Mouse (Mus musculus) heart, postnatal 0 days (tissue): Measurements from ENCODE around the gene Rnf11. TPM values are rescaled to one million over a fixed set of nuclear protein-coding genes. Genes with fewer than 3 reads are reported as not detected.

Experiments used
- ATAC-seq: fragments of 200-750 bp; cut with Nextera tagmentation; 2 replicates; pipeline ENCODE4 v1.8.0; 2017; ENCODE audit warnings: low read depth, moderate number of reproducible peaks, moderate library complexity; ENCODE audit not compliant: insufficient read depth
- DNase-seq: peaks from one replicate; pipeline ENCODE4 v3.0.0-alpha.2; 2016; ENCODE audit warnings: low spot score
- H3K27ac ChIP-seq: fragments of 300-500 bp; sonication (generic); 2 replicates; pipeline ENCODE4 v1.5.1; 2014; ENCODE audit warnings: low read depth, mild to moderate bottlenecking
- H3K27me3 ChIP-seq: fragments of 300-500 bp; sonication (generic); 2 replicates; pipeline ENCODE4 v1.6.1; 2014; ENCODE audit warnings: low read length, mixed read lengths; ENCODE audit not compliant: control insufficient read depth, insufficient read depth
- H3K36me3 ChIP-seq: fragments of 300-500 bp; sonication (generic); replicated peaks from 2 replicates; pipeline ENCODE4 v1.6.1; 2014; ENCODE audit warnings: low read length, mixed read lengths; ENCODE audit not compliant: control insufficient read depth, insufficient read depth
- H3K4me1 ChIP-seq: fragments of 300-500 bp; sonication (generic); 2 replicates; pipeline ENCODE4 v1.6.1; 2014; ENCODE audit warnings: antibody characterized with exemption; ENCODE audit not compliant: control insufficient read depth, insufficient read depth
- H3K4me2 ChIP-seq: fragments of 300-500 bp; sonication (generic); 2 replicates; pipeline ENCODE4 v1.6.1; 2014; ENCODE audit warnings: low read depth, mild to moderate bottlenecking, low read length, moderate library complexity
- H3K4me3 ChIP-seq: fragments of 300-500 bp; sonication (generic); 2 replicates; pipeline ENCODE4 v1.5.1; 2014; ENCODE audit warnings: low read depth, low read length
- H3K9ac ChIP-seq: fragments of 300-500 bp; sonication (generic); replicated peaks from 2 replicates; pipeline ENCODE4 v1.6.1; 2014; ENCODE audit warnings: low read depth, low read length, mixed read lengths
- H3K9me3 ChIP-seq: fragments of 300-500 bp; sonication (generic); replicated peaks from 2 replicates; pipeline ENCODE4 v1.6.1; 2016; ENCODE audit warnings: low read length; ENCODE audit not compliant: control insufficient read depth
- CTCF ChIP-seq: IDR thresholded peaks from 2 replicates; pipeline ENCODE4 v1.5.1; 2016; ENCODE audit warnings: antibody characterized with exemption, control low read depth, low read depth
- EP300 ChIP-seq: IDR thresholded peaks from 2 replicates; pipeline ENCODE4 v1.6.1; 2016; ENCODE audit warnings: antibody characterized with exemption, low read depth
- WGBS: fragments of 180-500 bp; shearing (Covaris S2); extraction: QIAGEN DNeasy Blood & Tissue Kit; methylation state at CpG from one replicate; pipeline ENCODE4 v1.1.7; 2014; 5-methylcytosine and 5-hydroxymethylcytosine counted together
- polyA plus RNA-seq: library from polyadenylated mRNA; unstranded; fragments of >200 nt; fragmentation: Nextera tagmentation; extraction: Ambion mirVana; gene quantifications from 2 replicates; pipeline ENCODE4 v1.2.1, GENCODE M21; 2015
- total RNA-seq: library from RNA; depleted of rRNA; stranded (reverse); fragments of >200 nt; gene quantifications from 2 replicates; pipeline ENCODE4 v1.2.3, GENCODE M21; 2014; ENCODE audit warnings: low replicate concordance

Gene Rnf11
- total and polyA plus RNA-seq, 2 experiments from 2014 or later, result 44.2 TPM

GRCm38 (mm10) chr4:109488812-109489211 lies 4.3 kb upstream of the Rnf11 start:
- Histone ChIP-seq H3K4me1 (no peaks in the 10 kb centered on the region), H3K9ac (no peak overlapping the region), H3K36me3 (no peaks in the 10 kb centered on the region), H3K27ac (no peak overlapping the region), H3K27me3 (no peaks in the 10 kb centered on the region), H3K4me2 (no peak overlapping the region), H3K4me3 (no peak overlapping the region), H3K9me3 (no peaks in the 10 kb centered on the region)
- TF ChIP-seq EP300, result no peak
- TF ChIP-seq CTCF, result no peak
- no peak for DNase-seq
- ATAC-seq, result no peak
- WGBS, result 39% methylated on average over 1 of the region's 1 CpGs

- ATAC-seq, result no peak
- H3K4me1 ChIP-seq, result no peaks in the 10 kb centered on the region
- WGBS, result 82% methylated on average over 1 of the region's 1 CpGs
- H3K27me3 ChIP-seq, result no peaks in the 10 kb centered on the region
- DNase-seq, result no peak
- H3K36me3 ChIP-seq, result no peaks in the 10 kb centered on the region
- TF ChIP-seq CTCF (no peak), EP300 (no peak)
- no peak overlapping the region for H3K4me2 ChIP-seq
- no peak overlapping the region for H3K27ac ChIP-seq
- no peak overlapping the region for H3K9ac ChIP-seq
- H3K4me3 ChIP-seq, result no peak overlapping the region
- H3K9me3 ChIP-seq, result no peaks in the 10 kb centered on the region
Measured at GRCm38 (mm10) chr4:109482701-109483100, 1.8 kb downstream of the Rnf11 start.

- H3K4me2 ChIP-seq, result no peak overlapping the region
- DNase-seq, result no peak
- WGBS, result 76% methylated on average over 2 of the region's 2 CpGs
- H3K36me3 ChIP-seq, result no peaks in the 10 kb centered on the region
- TF ChIP-seq CTCF (no peak), EP300 (no peak)
- ATAC-seq, result no peak
- H3K9ac ChIP-seq, result no peak overlapping the region
- H3K4me3 ChIP-seq, result no peak overlapping the region
- H3K4me1 ChIP-seq, result no peaks in the 10 kb centered on the region
- H3K9me3 ChIP-seq, result no peaks in the 10 kb centered on the region
- H3K27me3 ChIP-seq, result no peaks in the 10 kb centered on the region
- no peak overlapping the region for H3K27ac ChIP-seq
Measured at GRCm38 (mm10) chr4:109481424-109481823, 3.1 kb downstream of the Rnf11 start.

GRCm38 (mm10) chr4:109477454-109477853 lies 7.1 kb downstream of the Rnf11 start:
- H3K36me3 ChIP-seq, result 0 out of 2 replicates have a peak, but pooled peaks cover 3% of the 10 kb centered on the region
- TF ChIP-seq CTCF (no peak), EP300 (no peak)
- H3K4me3 ChIP-seq, result no peak overlapping the region
- no peaks in the 10 kb centered on the region for H3K9me3 ChIP-seq
- H3K4me1 ChIP-seq, result peaks cover 13% of the 10 kb centered on the region
- DNase-seq (no peak), ATAC-seq (no peak)
- no peak overlapping the region for H3K9ac ChIP-seq
- no peak overlapping the region for H3K4me2 ChIP-seq
- H3K27me3 ChIP-seq, result no peaks in the 10 kb centered on the region
- no peak overlapping the region for H3K27ac ChIP-seq
- WGBS, result 85% methylated on average over 3 of the region's 3 CpGs

- Histone ChIP-seq H3K4me3 (peak overlapping the region; percentile 99), H3K4me1 (peaks cover 13% of the 10 kb centered on the region), H3K36me3 (0 out of 2 replicates have a peak, but pooled peaks cover 8% of the 10 kb centered on the region), H3K4me2 (peak overlapping the region; percentile 85), H3K9me3 (no peaks in the 10 kb centered on the region), H3K9ac (peak overlapping the region; percentile 99), H3K27me3 (no peaks in the 10 kb centered on the region), H3K27ac (peak overlapping the region; percentile 94)
- TF ChIP-seq CTCF, result 0 out of 2 replicates have a peak, but pooled peaks have one; percentile 15
- no peak for TF ChIP-seq EP300
- ATAC-seq (peak; percentile 99), DNase-seq (peak; percentile 92)
- WGBS, result 0% methylated on average over 38 of the region's 39 CpGs
Measured at GRCm38 (mm10) chr4:109476554-109477014, 7.9 kb downstream of the Rnf11 start.
